ENCODE assay signal across 9 mouse cellular contexts in the genomic region with DNA sequence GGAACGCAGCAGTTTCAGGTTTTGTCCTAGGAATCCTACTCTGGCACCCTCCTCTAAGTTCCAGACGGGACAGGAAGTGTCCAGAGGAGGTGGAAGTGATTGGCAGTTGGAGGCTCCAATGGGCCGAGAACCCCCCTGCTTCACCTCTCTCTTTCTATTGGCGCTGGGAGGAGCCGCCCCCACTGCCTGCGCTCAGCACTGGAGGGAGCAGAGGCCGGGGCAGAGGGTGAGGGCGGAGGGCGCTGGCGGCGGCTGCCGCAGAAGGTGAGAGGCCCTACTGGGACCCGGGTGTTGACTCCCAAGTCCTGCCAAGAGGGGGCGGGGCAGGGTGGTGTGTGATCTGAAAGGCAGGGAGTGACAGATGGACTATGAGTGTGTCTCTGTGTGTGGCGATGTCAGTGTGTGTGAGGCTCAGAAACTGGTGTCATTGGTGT. TPM values are rescaled to one million over a fixed set of nuclear protein-coding genes. Genes with fewer than 3 reads are reported as not detected.
A peak's percentile ranks its signal among the peaks of the same experiment; 100 is the strongest.
DNase-seq lines count a peak whose midpoint lies in the region; ATAC-seq and TF ChIP-seq lines count a peak whose summit lies in the region.
"Had no signal": no experiment of that assay in that cellular context is flagged by ENCODE, and none has a peak within 500 bp of the region (broad histone marks: within the 10 kb centered on the region; RNA-seq: fewer than 3 reads in every experiment).

No protein-coding gene starts in this region.

- DNase-seq in adrenal gland, adult 18-20 months (ENCODE audit: low spot score in 2 of 2): peak; percentile 81 to 85
- DNase-seq in cerebellum, postnatal 25 days: peak; percentile 93 to 96
- peak; percentile 97 for DNase-seq in gastrocnemius, adult 2 months
- peak; percentile 69 to 95 for DNase-seq in left cerebral cortex, postnatal 10 days (ENCODE audit: extremely low spot score in 1 of 2, low spot score in 2 of 2)
- peak; percentile 55 for DNase-seq in right cerebral cortex, postnatal 4 days
- DNase-seq in urinary bladder, postnatal 4 days (ENCODE audit: low spot score in 2 of 2): peak; percentile 86 to 87

- WGBS in hindbrain, embryonic 15.5 days: under 1% methylated on average over 15 of the region's 15 CpGs

- TF ChIP-seq CTCF in gastrocnemius, adult 2 months (IDR thresholded peaks at IDR 0.05): no peak; the same call in 1 of the 2 replicates

- H3K27me3 ChIP-seq in hindbrain, embryonic 15.5 days: no peaks in the 10 kb centered on the region

- intact Hi-C loops in gastrocnemius, adult 2 months (cut with DNase I): no loop called here
- intact Hi-C loops in left cerebral cortex, postnatal 10 days (cut with DNase I): no loop called here

- peaks cover 38% of the 10 kb centered on the region for H3K4me1 ChIP-seq in hindbrain, embryonic 15.5 days (replicated peaks)

- H3K9ac ChIP-seq in hindbrain, embryonic 15.5 days: peak overlapping the region; percentile 14

- peak overlapping the region; percentile 85 for H3K4me3 ChIP-seq in gastrocnemius, adult 2 months
- peak overlapping the region; percentile 25 for H3K4me3 ChIP-seq in hindbrain, embryonic 15.5 days

- peak overlapping the region; percentile 96 for H3K27ac ChIP-seq in gastrocnemius, adult 2 months
- peak overlapping the region; percentile 63 for H3K27ac ChIP-seq in hindbrain, embryonic 15.5 days (replicated peaks)

- H3K36me3 ChIP-seq in hindbrain, embryonic 15.5 days: 0 out of 2 replicates have a peak, but pooled peaks cover 2% of the 10 kb centered on the region

- peak overlapping the region; percentile 48 for H3K4me2 ChIP-seq in hindbrain, embryonic 15.5 days

- no peaks in the 10 kb centered on the region for H3K9me3 ChIP-seq in hindbrain, embryonic 15.5 days

- ATAC-seq in hindbrain, embryonic 15.5 days (ENCODE audit: low FRiP score, low read depth): peak; percentile 68
- ATAC-seq in megakaryocyte, adult 5-6 weeks (ENCODE audit: poor library complexity, severe bottlenecking): peak; percentile 70

RNA-seq across cellular contexts. Expression of a gene that starts 4.3 kb away (rescaled TPM):
- 10 to 100 TPM; 75.2 to 77.2 TPM for total RNA-seq in adrenal gland, adult 18-20 months (2021)
- 10 to 100 TPM in 1 of 2 experiments, 1 to 10 TPM in 1; 8.2 to 13.3 TPM for total RNA-seq in gastrocnemius, adult 2 months (2021)
- 78.5 and 79.3 TPM in 2 replicates for polyA plus RNA-seq in hindbrain, embryonic 15.5 days (2015; fragmentation: Nextera tagmentation; extraction: Ambion mirVana)
- total RNA-seq in left cerebral cortex, postnatal 10 days (2021): 10 to 100 TPM; 55.8 to 70.4 TPM
- total RNA-seq in megakaryocyte, adult 5-6 weeks (2015): 54.5 and 70.0 TPM in 2 replicates
- total RNA-seq in megakaryocyte, adult 5-6 weeks (2017): 66.2 and 71.0 TPM in 2 replicates

RNA-seq across cellular contexts. Expression of a gene that starts 5.3 kb away (rescaled TPM):
- 10 to 100 TPM; 37.8 to 39.6 TPM for total RNA-seq in adrenal gland, adult 18-20 months (2021)
- 10 to 100 TPM; 27.0 to 41.1 TPM for total RNA-seq in gastrocnemius, adult 2 months (2021)
- 48.0 and 53.9 TPM in 2 replicates for polyA plus RNA-seq in hindbrain, embryonic 15.5 days (2015; fragmentation: Nextera tagmentation; extraction: Ambion mirVana)
- 10 to 100 TPM; 93.6 to 94.7 TPM for total RNA-seq in left cerebral cortex, postnatal 10 days (2021)
- 20.4 and 21.7 TPM in 2 replicates for total RNA-seq in megakaryocyte, adult 5-6 weeks (2015)
- 18.7 and 24.3 TPM in 2 replicates for total RNA-seq in megakaryocyte, adult 5-6 weeks (2017)

RNA-seq across cellular contexts. Expression of a gene that starts 13.7 kb away (rescaled TPM):
- total RNA-seq in adrenal gland, adult 18-20 months (2021): 10 to 100 TPM; 40.1 to 40.4 TPM
- total RNA-seq in gastrocnemius, adult 2 months (2021): 10 to 100 TPM; 15.4 to 19.2 TPM
- 258 and 281 TPM in 2 replicates for polyA plus RNA-seq in hindbrain, embryonic 15.5 days (2015; fragmentation: Nextera tagmentation; extraction: Ambion mirVana)
- 100 to 1,000 TPM; 263 to 283 TPM for total RNA-seq in left cerebral cortex, postnatal 10 days (2021)
- 6.1 and 7.1 TPM in 2 replicates for total RNA-seq in megakaryocyte, adult 5-6 weeks (2015)
- total RNA-seq in megakaryocyte, adult 5-6 weeks (2017): 4.4 and 5.2 TPM in 2 replicates

RNA-seq across cellular contexts. Expression of a gene that starts 29.4 kb away (rescaled TPM):
- total RNA-seq in adrenal gland, adult 18-20 months (2021): not detected
- total RNA-seq in gastrocnemius, adult 2 months (2021): not detected
- polyA plus RNA-seq in hindbrain, embryonic 15.5 days (2015; fragmentation: Nextera tagmentation; extraction: Ambion mirVana): 0.86 and 1.1 TPM in 2 replicates
- total RNA-seq in left cerebral cortex, postnatal 10 days (2021): under 1 TPM; 0.19 to 0.83 TPM
- not detected in 2 replicates for total RNA-seq in megakaryocyte, adult 5-6 weeks (2015)
- total RNA-seq in megakaryocyte, adult 5-6 weeks (2017): not detected in 2 replicates
- total RNA-seq: neutrophil, adult 5-6 weeks had no signal

RNA-seq across cellular contexts. Expression of a gene that starts 37.3 kb away (rescaled TPM):
- total RNA-seq in adrenal gland, adult 18-20 months (2021): 100 to 1,000 TPM; 115 to 123 TPM
- total RNA-seq in gastrocnemius, adult 2 months (2021): 10 to 100 TPM; 40.6 to 42.4 TPM
- polyA plus RNA-seq in hindbrain, embryonic 15.5 days (2015; fragmentation: Nextera tagmentation; extraction: Ambion mirVana): 298 and 299 TPM in 2 replicates
- 100 to 1,000 TPM; 181 to 196 TPM for total RNA-seq in left cerebral cortex, postnatal 10 days (2021)
- total RNA-seq in megakaryocyte, adult 5-6 weeks (2015): 80.5 and 92.2 TPM in 2 replicates
- 73.5 and 100 TPM in 2 replicates for total RNA-seq in megakaryocyte, adult 5-6 weeks (2017)

Comparison
In these comparisons a context has a peak if more than half of its experiments do, and no peak if none do; other contexts are left out.
1. Peak in every context shown above with its lines: DNase-seq, ATAC-seq, H3K4me3 ChIP-seq and H3K27ac ChIP-seq.
2. RNA of a gene that starts 13.7 kb away (total RNA-seq): 263 to 283 TPM in left cerebral cortex, postnatal 10 days; 40.1 to 40.4 TPM in adrenal gland, adult 18-20 months, 15.4 to 19.2 TPM in gastrocnemius, adult 2 months and 4.4 to 7.1 TPM in megakaryocyte, adult 5-6 weeks; every median in the first group is over 4 times any median in the second.